Mouse (Mus musculus) G1E (cell line): Measurements from ENCODE around the gene Bcam.

Experiments
- GATA1 ChIP-seq: IDR thresholded peaks from 2 replicates; pipeline ENCODE4 v1.6.1; 2012; ENCODE audit warnings: borderline replicate concordance, low read length, inconsistent platforms, mixed read lengths
- POLR2AphosphoS5 ChIP-seq: IDR thresholded peaks from 2 replicates; pipeline ENCODE4 v1.6.1; 2012; ENCODE audit warnings: low read depth, low read length, inconsistent platforms; ENCODE audit not compliant: insufficient replicate concordance

DNA sequence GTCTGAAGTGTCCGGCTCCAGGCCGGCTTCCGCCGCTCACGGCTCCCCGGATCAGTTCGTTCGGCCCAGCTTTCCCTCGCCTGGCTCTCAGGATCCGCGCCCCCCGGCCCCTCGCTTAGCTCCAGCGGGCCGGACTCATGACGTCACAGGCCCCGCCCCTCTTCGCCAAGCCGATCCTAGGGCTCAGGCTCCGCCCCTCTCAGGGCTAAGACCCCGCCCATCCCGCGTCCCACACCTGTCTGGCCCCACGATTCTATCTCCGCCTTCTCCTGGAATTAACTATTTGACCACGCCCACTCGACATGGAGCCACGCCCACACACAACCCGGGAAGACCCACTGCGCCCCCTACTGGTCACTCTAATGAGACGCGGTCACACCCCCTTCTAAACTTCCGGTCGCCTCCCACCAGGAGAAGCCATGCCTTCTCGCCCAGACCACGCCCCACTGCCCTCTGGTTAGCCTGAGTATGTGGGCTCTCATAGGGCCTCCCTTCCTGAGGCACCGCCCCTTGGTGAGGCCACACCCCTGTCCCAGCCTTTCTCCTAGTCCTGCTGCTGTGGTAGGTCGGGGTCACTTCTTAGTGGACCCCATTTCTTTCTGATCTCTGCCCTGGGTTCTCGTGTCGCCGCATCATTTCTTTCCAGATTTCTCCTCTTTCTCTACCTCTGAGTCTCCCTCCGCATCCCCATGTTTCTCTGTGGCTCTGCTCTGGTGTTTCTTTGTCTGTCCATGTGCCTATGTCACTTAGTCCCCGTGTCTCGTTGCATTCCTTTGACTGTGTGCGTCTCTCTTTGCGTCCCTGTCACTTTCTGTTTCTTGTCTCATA, 21.2 kb downstream of the Bcam start:
- TF ChIP-seq POLR2AphosphoS5 (no peak), GATA1 (no peak)
